Mouse (Mus musculus): ENCODE results near the gene Rps3.
A peak's percentile ranks its signal among the peaks of the same experiment; 100 is the strongest.

Gene Rps3

GRCm38 (mm10) chr7:99444012-99444411 is 39.5 kb downstream of the Rps3 start:
- no peak for DNase-seq (ENCODE audit: low spot score in 2 of 2)

GRCm38 (mm10) chr7:99443164-99443563 is 40.4 kb downstream of the Rps3 start:
- DNase-seq (ENCODE audit: low spot score in 2 of 2), result no peak

- DNase-seq (ENCODE audit: low spot score in 2 of 2), result no peak
These were observed 41.9 kb downstream of the Rps3 start for GRCm38 (mm10) chr7:99441534-99442072.

- no peak for DNase-seq (ENCODE audit: low spot score in 2 of 2)
These were observed 44.7 kb downstream of the Rps3 start for GRCm38 (mm10) chr7:99438881-99439280.

GRCm38 (mm10) chr7:99436530-99436929 is 47.0 kb downstream of the Rps3 start:
- no peak for DNase-seq (ENCODE audit: low spot score in 2 of 2)

GRCm38 (mm10) chr7:99434672-99435250 is 48.8 kb downstream of the Rps3 start:
- DNase-seq (ENCODE audit: low spot score in 2 of 2), result no peak

- DNase-seq (ENCODE audit: low spot score in 2 of 2), result no peak
These were observed 50.7 kb downstream of the Rps3 start for GRCm38 (mm10) chr7:99432863-99433262.

- DNase-seq (ENCODE audit: low spot score in 2 of 2), result peak; percentile 61 to 70
These were observed 51.3 kb downstream of the Rps3 start for GRCm38 (mm10) chr7:99432248-99432647.

GRCm38 (mm10) chr7:99430246-99430645 is 53.3 kb downstream of the Rps3 start:
- DNase-seq (ENCODE audit: low spot score in 2 of 2), result no peak

GRCm38 (mm10) chr7:99429786-99430185 is 53.8 kb downstream of the Rps3 start:
- DNase-seq (ENCODE audit: low spot score in 2 of 2), result no peak

GRCm38 (mm10) chr7:99428836-99429235 is 54.7 kb downstream of the Rps3 start:
- DNase-seq (ENCODE audit: low spot score in 2 of 2), result no peak

GRCm38 (mm10) chr7:99427987-99428386 is 55.6 kb downstream of the Rps3 start:
- DNase-seq (ENCODE audit: low spot score in 2 of 2), result no peak

Data from right cerebral cortex, adult 2 months (tissue).